Mouse (Mus musculus): Measurements from ENCODE around the gene Vps8.

Gene Vps8

GRCm38 (mm10) chr16:21470416-21470815 is 47.5 kb downstream of the Vps8 start:
- DNase-seq (ENCODE audit: low read depth in 1 of 2, low spot score in 2 of 2) = no peak

- DNase-seq (ENCODE audit: low read depth in 1 of 2, low spot score in 2 of 2) = no peak
Observed at GRCm38 (mm10) chr16:21477074-21477473, 54.2 kb downstream of the Vps8 start.

- DNase-seq (ENCODE audit: low read depth in 1 of 2, low spot score in 2 of 2) = no peak
Observed at GRCm38 (mm10) chr16:21478376-21478775, 55.5 kb downstream of the Vps8 start.

GRCm38 (mm10) chr16:21483803-21484202 is 60.9 kb downstream of the Vps8 start:
- DNase-seq (ENCODE audit: low read depth in 1 of 2, low spot score in 2 of 2) = no peak

GRCm38 (mm10) chr16:21485716-21486115 is 62.8 kb downstream of the Vps8 start:
- DNase-seq (ENCODE audit: low read depth in 1 of 2, low spot score in 2 of 2) = no peak

- DNase-seq (ENCODE audit: low read depth in 1 of 2, low spot score in 2 of 2) = no peak
Observed at GRCm38 (mm10) chr16:21488413-21488812, 65.5 kb downstream of the Vps8 start.

GRCm38 (mm10) chr16:21492346-21492745 is 69.4 kb downstream of the Vps8 start:
- DNase-seq (ENCODE audit: low read depth in 1 of 2, low spot score in 2 of 2) = no peak

GRCm38 (mm10) chr16:21492894-21493293 is 70.0 kb downstream of the Vps8 start:
- DNase-seq (ENCODE audit: low read depth in 1 of 2, low spot score in 2 of 2) = no peak

GRCm38 (mm10) chr16:21494681-21495080 is 71.8 kb downstream of the Vps8 start:
- no peak for DNase-seq (ENCODE audit: low read depth in 1 of 2, low spot score in 2 of 2)

- no peak for DNase-seq (ENCODE audit: low read depth in 1 of 2, low spot score in 2 of 2)
Observed at GRCm38 (mm10) chr16:21496799-21497198, 73.9 kb downstream of the Vps8 start.

GRCm38 (mm10) chr16:21497627-21498026 is 74.7 kb downstream of the Vps8 start:
- DNase-seq (ENCODE audit: low read depth in 1 of 2, low spot score in 2 of 2) = no peak

- no peak for DNase-seq (ENCODE audit: low read depth in 1 of 2, low spot score in 2 of 2)
Observed at GRCm38 (mm10) chr16:21498984-21499383, 76.1 kb downstream of the Vps8 start.

- DNase-seq (ENCODE audit: low read depth in 1 of 2, low spot score in 2 of 2) = no peak
Observed at GRCm38 (mm10) chr16:21499656-21500055, 76.7 kb downstream of the Vps8 start.

- no peak for DNase-seq (ENCODE audit: low read depth in 1 of 2, low spot score in 2 of 2)
Observed at GRCm38 (mm10) chr16:21518833-21519232, 95.9 kb downstream of the Vps8 start.

GRCm38 (mm10) chr16:21519785-21520184 is 96.9 kb downstream of the Vps8 start:
- DNase-seq (ENCODE audit: low read depth in 1 of 2, low spot score in 2 of 2) = no peak

GRCm38 (mm10) chr16:21523738-21524137 is 100.8 kb downstream of the Vps8 start:
- no peak for DNase-seq (ENCODE audit: low read depth in 1 of 2, low spot score in 2 of 2)

GRCm38 (mm10) chr16:21525376-21525775 is 102.5 kb downstream of the Vps8 start:
- DNase-seq (ENCODE audit: low read depth in 1 of 2, low spot score in 2 of 2) = no peak

GRCm38 (mm10) chr16:21527271-21528007 is 104.5 kb downstream of the Vps8 start:
- DNase-seq (ENCODE audit: low read depth in 1 of 2, low spot score in 2 of 2) = no peak

- no peak for DNase-seq (ENCODE audit: low read depth in 1 of 2, low spot score in 2 of 2)
Observed at GRCm38 (mm10) chr16:21533503-21533902, 110.6 kb downstream of the Vps8 start.

GRCm38 (mm10) chr16:21536240-21537005 is 113.5 kb downstream of the Vps8 start:
- no peak for DNase-seq (ENCODE audit: low read depth in 1 of 2, low spot score in 2 of 2)

GRCm38 (mm10) chr16:21537312-21537711 is 114.4 kb downstream of the Vps8 start:
- DNase-seq (ENCODE audit: low read depth in 1 of 2, low spot score in 2 of 2) = no peak

- no peak for DNase-seq (ENCODE audit: low read depth in 1 of 2, low spot score in 2 of 2)
Observed at GRCm38 (mm10) chr16:21538889-21539288, 116.0 kb downstream of the Vps8 start.

Data from monocyte, adult 2 months (primary cell).